Mouse (Mus musculus): ENCODE data around the gene Insl3.

DNA sequence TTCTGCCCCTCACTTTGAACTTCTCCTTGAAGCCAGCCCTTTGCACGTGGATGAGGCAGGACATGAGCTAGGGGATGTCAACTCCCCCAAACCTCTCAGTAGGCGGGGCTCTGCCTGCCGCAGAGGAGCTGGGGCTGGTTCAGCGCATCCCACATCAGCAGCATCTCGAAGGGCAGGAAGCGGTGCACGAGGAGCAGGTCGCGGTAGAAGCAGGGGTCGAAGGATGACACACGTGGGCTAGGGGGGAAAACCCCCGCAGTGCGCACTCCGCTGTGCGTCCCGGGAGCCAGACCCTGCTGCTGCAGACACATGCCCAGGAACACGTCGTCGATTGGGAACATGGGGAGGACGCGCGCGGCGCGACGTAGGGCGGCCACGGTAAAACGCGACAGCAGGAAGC is 3.5 kb downstream of the Insl3 start:
- TF ChIP-seq ETS1 (conservative IDR thresholded peaks at IDR 0.05; ENCODE audit: low read depth, low read length) (no peak), HCFC1 (IDR thresholded peaks at IDR 0.05; ENCODE audit: low read depth, low read length) (no peak), MAZ (IDR thresholded peaks at IDR 0.05; ENCODE audit: low read depth, low read length) (no peak)
